8 mouse cellular contexts compared by ENCODE assay signal in genomic region chr4:148087907-148088527, GRCm38 (mm10). TPM values are rescaled to one million over a fixed set of nuclear protein-coding genes. Genes with fewer than 3 reads are reported as not detected.
DNase-seq lines count a peak whose midpoint lies in the region; ATAC-seq and TF ChIP-seq lines count a peak whose summit lies in the region.

Gene Agtrap (minus strand): TSS chr4:148088031.

- H3K27me3 ChIP-seq in Patski = no peaks in the 10 kb centered on the region
- H3K27me3 ChIP-seq in hindbrain, embryonic 13.5 days = no peaks in the 10 kb centered on the region

- peaks cover 50% of the 10 kb centered on the region for H3K4me1 ChIP-seq in hindbrain, embryonic 13.5 days (replicated peaks)

- peak; percentile 82 for ATAC-seq in Patski
- ATAC-seq in hindbrain, embryonic 13.5 days (ENCODE audit: low FRiP score) = peak; percentile 89

- TF ChIP-seq CTCF in Patski (IDR thresholded peaks at IDR 0.05) = no peak

- H3K4me3 ChIP-seq in hindbrain, embryonic 13.5 days = peak within 1 kb of the TSS; percentile 56

- POLR2A ChIA-PET in Patski (lab: Charles Lee) = no interaction called here

- in situ Hi-C loops in Patski (cut with MboI; ENCODE audit: low pct_unique_long_range_greater_than_20kb) = no loop called here

- H3K9me3 ChIP-seq in hindbrain, embryonic 13.5 days = no peaks in the 10 kb centered on the region

- WGBS in hindbrain, embryonic 13.5 days = 6% methylated on average over 34 of the region's 34 CpGs

- H3K36me3 ChIP-seq in hindbrain, embryonic 13.5 days = no peaks in the 10 kb centered on the region

- peak within 1 kb of the TSS; percentile 76 for H3K4me2 ChIP-seq in hindbrain, embryonic 13.5 days

- peak; percentile 39 for DNase-seq in Patski (ENCODE audit: low read depth, low spot score)
- peak; percentile 95 to 97 for DNase-seq in cerebellum, postnatal 14 days
- peak; percentile 85 to 91 for DNase-seq in frontal cortex, postnatal 14 days (ENCODE audit: low spot score in 2 of 2)
- DNase-seq in layer of hippocampus, postnatal 36 days = peak; percentile 89 to 94
- DNase-seq in lung, postnatal 36 days = peak; percentile 97
- peak; percentile 95 for DNase-seq in retina, postnatal 1 day
- peak; percentile 96 to 97 for DNase-seq in urinary bladder, adult 18-20 months (ENCODE audit: low spot score in 2 of 2)

- peak within 1 kb of the TSS; percentile 70 for H3K27ac ChIP-seq in hindbrain, embryonic 13.5 days

- CTCF ChIA-PET in Patski (lab: Charles Lee) = interaction anchor here (1.0 to 2.2 kb wide), 2 partner anchors 22 to 52 kb away, joined by 4 to 6 read pairs; no protein-coding TSS in a partner anchor

- H3K9ac ChIP-seq in hindbrain, embryonic 13.5 days = peak within 1 kb of the TSS; percentile 78

RNA-seq across cellular contexts. Expression of gene Agtrap, which starts in this region (rescaled TPM):
- 23.8 TPM for polyA plus RNA-seq in Patski (2021)
- polyA plus RNA-seq in hindbrain, embryonic 13.5 days (2015; fragmentation: Nextera tagmentation; extraction: Ambion mirVana) = 7.6 and 8.4 TPM in 2 replicates
- total RNA-seq in layer of hippocampus, postnatal 36 days (2021) = 1 to 10 TPM; 7.3 TPM

Comparison
In these comparisons a context has a peak if more than half of its experiments do, and no peak if none do; other contexts are left out.
1. Peak in every context shown above with its lines: DNase-seq, ATAC-seq, H3K4me3 ChIP-seq and H3K27ac ChIP-seq.
2. DNase-seq: peak in every context shown above with its lines; median percentile 97 in lung, postnatal 36 days; 96 in urinary bladder, adult 18-20 months; 96 in cerebellum, postnatal 14 days; 95 in retina, postnatal 1 day; 92 in layer of hippocampus, postnatal 36 days; 88 in frontal cortex, postnatal 14 days; 39 in Patski.